Mouse (Mus musculus): ENCODE data around the gene Hoxd9. TPM values are rescaled to one million over a fixed set of nuclear protein-coding genes. Genes with fewer than 3 reads are reported as not detected.
A peak's percentile ranks its signal among the peaks of the same experiment; 100 is the strongest.

Hoxd9 gene
- total RNA-seq, 2 experiments from 2014 or later: 12.6 to 16.1 TPM

DNA sequence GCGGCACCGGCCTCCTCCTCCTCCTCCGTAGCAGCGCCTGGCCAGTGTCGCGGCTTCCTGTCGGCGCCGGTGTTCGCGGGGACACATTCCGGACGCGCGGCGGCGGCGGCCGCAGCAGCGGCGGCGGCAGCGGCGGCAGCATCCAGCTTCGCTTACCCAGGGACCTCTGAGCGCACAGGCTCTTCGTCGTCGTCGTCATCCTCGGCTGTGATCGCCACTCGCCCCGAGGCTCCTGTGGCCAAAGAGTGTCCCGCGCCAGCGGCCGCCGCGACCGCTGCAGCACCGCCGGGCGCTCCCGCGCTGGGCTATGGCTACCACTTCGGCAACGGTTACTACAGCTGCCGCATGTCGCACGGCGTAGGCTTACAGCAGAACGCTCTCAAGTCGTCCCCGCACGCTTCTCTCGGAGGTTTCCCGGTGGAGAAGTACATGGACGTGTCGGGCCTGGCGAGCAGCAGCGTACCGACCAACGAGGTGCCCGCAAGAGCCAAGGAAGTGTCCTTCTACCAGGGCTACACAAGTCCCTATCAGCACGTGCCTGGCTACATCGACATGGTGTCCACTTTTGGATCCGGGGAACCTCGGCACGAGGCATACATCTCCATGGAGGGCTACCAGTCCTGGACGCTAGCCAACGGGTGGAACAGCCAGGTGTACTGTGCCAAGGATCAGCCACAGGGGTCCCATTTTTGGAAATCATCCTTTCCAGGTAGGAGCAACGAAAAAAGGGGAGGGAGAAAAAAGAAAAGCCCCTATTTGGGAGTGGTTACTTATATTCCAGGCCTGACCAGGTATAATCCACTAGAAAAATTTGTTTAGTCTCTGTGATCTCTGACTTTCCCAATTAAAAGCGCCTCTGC, 28.9 kb upstream of the Hoxd9 start:
- no peak for DNase-seq

DNA sequence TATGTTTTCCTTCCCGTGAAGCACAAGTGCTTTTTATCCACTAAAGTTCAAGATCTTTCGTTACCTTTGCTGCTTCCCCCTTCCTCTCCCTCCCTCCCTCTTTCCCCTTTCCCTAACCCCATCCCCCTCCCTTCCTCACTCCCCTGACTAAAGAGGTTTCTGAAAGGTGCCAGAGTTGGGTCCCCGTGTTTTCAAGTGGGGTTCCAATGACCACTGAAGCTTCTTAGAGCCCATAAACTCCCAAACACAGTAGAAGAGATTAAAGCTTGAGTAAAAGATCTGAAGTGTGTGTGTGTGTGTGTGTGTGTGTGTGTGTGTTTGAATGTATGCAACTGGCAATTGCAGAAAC, 28.3 kb upstream of the Hoxd9 start:
- no peak for DNase-seq

DNA sequence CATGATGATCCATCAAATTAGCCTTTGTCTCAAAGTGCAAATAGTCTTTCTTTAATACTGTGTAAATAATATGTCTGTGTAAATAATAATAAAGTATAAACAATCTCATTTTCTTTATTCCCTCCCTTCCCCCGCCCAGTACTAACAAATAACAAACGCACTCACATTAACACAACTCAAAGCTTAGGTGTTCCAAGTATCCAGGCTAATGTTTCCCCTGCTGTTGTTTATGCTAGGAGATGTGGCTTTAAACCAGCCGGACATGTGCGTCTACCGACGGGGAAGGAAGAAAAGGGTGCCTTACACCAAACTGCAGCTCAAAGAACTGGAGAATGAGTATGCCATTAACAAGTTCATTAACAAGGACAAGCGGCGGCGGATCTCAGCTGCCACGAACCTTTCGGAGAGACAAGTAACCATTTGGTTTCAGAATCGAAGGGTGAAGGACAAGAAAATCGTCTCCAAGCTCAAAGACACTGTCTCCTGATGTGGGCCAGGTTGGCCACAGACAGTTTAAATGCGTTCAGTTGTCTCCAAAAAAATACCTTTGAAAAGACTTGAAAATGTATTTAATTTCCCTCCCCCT, 27.8 kb upstream of the Hoxd9 start:
- no peak for DNase-seq

DNA sequence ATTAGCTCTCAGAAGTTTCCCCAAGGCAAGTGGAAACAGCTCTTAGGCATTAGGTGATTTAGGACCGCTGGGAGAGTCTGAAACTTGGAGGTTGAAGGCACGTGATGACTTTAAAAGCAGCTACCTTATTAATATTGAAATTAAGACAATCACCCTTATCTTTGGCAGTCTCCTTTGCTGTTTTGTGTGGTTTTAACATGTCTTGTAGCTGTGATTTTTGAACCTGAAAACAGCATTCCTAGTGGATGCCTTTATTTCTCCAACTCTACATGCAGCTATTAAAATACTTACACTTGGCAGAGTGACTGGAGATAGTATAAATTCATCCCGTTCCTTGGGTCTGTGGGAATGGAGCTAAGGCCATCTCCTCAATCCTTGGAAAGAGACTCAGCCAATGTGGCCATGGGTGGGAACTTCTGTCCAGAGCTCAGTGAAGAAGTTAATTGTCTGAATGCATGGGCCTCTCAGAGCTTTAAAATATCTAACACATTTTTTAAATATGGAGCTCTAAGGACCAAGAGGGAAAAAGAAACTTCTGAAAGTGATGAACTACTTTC, 26.8 kb upstream of the Hoxd9 start:
- no peak for DNase-seq

DNA sequence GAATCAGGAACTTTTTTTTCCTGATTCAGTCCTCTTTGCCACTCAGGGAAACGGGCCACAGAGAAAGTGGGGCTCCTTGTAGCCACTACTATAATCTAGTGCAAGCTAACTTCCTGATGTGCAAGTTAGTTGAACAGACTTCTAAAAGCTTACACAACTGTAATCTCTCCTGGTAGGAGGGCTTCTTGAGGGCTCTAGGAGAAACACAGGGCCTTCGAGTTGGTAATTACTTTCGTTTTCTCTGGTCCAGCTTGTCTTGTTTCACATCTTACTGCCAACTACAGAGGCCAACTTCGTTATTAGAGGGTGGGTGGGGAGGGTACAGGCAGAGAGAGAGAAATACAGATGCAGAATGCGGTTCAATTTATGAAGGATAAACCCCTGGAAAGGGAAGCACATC, 25.7 kb upstream of the Hoxd9 start:
- no peak for DNase-seq

DNA sequence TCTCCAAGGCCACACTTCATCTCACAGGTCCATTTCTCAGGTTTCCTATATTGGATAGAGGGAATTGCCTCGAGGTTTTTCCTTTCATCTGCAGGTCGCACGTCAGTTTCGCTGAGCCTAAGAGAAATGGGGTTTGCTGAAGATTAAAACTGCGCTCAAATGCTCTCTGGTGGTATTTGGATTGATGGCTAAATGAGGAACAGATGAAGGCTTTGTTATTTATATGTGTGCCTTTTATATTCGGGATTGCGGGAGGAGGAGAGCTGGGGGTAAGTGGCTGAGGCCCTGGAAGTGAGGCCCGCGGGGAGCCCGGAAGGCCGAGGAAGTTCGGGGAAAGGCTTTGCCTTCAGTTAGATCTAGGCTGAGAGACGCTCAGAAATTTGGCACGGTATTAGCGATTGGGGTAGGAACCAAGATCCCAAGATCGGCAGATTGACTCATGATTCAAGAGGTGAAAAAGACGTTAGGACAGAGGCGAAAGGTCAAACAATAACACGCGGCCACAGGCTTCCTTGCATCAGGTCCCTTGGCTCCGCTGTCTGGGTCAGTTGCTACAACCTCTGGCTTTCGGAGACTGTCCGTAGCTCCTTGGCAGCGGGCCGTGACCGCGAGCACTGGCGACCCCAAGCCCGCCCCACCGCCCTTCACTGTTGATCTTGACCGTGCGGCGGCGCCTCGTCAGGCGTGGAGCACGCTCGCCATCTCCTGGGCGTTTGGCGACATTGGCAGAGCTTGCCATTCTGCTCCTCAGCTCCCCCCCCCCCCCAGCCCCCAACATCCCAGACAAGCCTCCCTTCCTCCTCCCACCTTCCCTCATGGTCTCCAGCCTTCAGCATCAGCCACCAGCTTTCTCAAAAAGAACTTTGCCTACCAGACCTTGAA, 24.8 kb upstream of the Hoxd9 start:
- peak; percentile 73 for DNase-seq

DNA sequence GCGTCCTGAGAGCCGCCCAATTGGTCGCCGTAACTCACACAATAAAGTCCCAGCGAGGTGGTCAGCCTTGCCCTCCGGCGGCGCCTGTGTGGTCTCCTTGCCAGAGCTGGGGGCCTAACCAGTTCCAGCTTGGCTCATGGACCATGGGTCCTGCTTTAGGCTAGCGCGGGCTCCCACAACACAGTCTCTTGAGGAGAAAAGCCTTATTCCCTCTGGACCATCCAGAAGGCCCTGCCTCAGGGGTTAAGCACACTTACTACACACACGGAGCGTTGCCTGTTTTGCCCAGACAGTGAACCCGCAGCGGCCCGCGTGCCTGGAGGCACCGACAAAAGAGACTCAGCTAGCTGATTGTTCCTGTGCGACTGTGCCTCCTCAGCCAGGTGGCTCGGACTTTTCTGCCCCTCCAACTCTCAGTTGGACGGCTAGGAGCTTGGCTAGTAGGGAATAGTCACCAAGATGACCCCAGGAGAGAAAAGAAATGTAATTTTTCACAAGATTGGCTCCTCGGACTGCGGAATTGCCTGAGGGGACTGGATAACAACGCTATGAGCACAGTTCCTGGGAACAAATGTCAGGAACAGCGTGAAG, 23.6 kb upstream of the Hoxd9 start:
- no peak for DNase-seq

DNA sequence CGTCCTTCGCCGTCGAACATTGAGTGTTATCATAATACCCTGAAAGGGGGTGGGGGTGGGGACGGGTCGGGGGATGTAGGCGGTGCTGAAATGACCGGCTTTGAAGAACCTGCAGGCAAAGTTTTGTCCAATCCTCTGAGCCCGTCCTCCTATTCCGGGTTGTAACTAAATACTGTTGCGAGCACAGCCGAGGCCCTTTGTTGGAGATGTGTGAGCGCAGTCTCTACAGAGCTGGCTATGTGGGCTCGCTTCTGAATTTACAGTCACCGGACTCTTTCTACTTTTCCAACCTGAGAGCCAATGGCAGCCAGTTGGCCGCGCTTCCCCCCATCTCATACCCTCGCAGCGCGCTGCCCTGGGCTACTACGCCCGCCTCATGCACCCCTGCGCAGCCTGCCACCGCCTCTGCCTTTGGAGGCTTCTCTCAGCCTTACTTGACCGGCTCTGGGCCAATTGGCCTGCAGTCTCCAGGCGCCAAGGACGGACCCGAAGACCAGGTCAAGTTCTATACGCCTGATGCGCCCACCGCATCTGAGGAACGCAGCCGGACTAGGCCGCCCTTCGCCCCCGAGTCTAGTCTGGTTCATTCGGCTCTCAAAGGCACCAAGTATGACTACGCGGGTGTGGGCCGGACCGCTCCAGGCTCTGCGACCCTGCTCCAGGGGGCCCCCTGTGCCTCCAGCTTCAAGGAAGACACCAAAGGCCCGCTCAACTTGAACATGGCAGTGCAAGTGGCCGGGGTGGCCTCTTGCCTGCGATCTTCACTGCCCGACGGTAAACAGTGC, 22.5 kb upstream of the Hoxd9 start, which contains the start of gene Hoxd12:
Hoxd12 (plus strand) TSS at position 133 of the 785 bp plus-strand sequence.
- no peak for DNase-seq

DNA sequence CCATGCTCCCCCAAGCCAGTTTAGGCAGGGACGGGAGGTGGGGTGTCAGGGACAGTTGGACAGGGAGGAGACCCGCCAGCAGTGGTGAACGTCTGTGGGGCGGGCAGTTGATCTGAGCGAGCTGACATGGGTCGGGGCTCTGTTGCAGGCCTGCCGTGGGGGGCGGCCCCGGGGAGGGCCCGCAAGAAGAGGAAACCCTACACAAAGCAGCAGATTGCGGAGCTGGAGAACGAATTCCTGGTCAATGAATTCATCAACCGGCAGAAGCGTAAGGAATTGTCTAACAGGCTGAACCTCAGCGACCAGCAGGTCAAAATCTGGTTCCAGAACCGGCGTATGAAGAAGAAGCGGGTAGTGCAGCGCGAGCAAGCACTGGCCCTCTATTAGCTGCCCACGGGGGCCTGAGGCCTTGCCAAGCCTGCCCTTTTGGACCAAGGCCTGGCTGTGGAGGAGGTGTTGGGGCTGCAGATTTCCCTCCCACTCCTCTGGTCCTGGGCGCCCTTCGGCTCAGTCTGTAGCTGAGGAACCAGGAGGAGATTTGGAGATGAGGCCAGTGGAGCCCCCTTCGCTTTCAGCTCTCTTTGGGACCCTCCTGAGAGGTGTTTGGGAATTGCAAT, 21.8 kb upstream of the Hoxd9 start:
- peak; percentile 9 for DNase-seq

DNA sequence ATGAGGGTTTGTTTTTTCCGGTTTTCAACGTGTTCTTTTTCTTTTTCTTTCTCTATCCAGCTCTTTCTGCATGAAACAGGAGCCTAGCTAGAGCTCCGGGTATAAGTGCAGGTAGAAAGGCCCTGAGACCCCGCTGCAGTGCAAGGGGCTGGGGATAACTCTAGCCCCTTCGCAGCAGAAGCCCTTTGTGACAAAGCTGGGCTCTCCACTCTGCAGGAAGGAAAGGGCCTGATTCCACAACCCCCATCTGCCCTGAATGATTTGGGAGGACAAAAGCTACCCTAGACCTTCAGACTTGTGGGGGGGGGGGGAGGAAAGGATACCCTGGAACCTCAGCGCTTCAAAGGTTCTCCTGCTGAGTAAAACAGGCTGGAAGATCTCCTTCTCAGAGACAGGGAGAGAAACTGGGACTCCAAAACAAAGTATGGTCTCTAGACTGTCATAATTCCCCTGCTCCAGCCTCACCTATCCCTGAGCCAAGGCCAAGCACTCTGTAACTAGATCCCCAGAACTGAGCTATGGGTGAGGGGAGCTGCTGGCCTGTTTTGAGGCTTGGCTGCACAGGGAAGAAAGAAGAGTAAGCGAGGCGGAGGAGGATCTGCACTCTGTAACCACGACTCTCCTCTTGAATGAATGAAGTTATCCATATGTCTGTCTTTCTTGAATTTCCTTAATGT, 21.0 kb upstream of the Hoxd9 start:
- DNase-seq: peak; percentile 1

DNA sequence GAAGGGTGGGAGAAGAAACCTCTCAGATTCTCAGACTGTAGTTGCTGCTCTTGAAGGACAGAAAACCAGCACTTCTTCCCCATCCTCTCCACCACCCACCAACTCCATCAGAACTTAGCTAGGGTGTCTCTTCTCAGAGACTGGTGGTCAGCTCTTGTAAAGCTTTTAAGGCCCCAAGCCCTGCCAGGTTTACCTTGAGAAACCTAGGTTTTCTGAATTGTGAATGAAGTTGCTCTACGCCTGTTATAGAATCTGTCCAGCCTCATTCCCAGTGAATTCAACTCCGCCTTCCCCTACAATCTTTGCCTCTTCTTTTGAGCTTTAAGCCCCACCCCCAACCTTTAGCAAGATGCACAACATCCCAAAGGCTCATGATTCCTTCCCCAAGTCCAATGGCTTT, 20.4 kb upstream of the Hoxd9 start:
- peak; percentile 1 for DNase-seq

DNA sequence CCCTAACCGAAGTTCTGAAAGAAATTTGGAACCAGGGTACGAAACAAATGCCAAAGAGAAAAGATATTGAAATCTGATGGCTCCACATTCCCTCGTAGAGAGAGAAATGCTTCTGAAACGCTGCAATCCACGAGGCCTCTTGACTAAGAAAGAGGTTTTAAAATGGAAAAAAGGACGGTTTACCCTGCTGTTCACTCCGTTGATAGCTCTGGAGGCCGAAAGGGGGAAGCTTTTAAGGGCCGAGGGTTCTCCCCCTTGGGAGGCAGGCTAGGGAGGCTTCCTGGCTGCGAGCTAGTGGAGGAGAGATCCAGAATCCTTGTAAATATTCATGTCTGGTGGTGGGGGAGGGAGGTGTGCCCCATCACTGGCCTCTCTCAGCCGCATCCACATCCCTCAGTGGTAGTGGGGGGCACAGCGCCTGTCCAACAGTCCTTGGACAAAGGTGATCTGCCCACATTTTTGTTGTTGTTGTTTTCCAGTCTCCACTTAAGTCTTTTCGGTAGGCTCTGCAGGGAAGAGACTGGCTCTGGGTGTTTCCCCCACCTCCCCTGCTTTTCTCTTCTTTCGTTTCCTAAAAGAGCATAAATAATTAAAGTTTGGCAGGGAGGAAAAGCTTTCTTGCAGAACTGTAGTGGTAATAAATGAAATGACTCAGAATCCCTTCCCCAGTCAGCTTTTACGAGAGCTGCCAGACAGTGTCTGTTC, 18.5 kb upstream of the Hoxd9 start, which contains the start of gene Hoxd11:
Hoxd11 (plus strand) TSS at position 667 of the 705 bp plus-strand sequence.
- DNase-seq: no peak

DNA sequence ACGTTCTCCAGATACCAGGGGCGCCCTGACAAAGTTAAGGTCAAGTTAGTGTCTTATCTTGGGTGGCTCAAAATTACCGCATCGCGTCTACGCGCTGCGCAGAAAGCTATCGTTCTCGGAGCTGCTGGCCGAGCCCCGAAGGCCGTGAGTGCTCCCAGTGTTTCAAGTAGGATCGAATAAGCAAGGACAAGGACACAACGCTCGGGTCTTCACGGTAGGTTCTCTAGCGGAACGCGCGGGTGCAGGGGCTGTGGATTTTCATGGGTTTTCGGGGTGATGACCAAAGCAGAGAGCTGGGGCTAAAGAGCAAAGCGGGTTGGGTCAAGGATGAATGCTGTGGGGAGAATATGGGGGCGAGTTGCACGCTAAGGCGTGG, 17.9 kb upstream of the Hoxd9 start:
- DNase-seq: no peak

DNA sequence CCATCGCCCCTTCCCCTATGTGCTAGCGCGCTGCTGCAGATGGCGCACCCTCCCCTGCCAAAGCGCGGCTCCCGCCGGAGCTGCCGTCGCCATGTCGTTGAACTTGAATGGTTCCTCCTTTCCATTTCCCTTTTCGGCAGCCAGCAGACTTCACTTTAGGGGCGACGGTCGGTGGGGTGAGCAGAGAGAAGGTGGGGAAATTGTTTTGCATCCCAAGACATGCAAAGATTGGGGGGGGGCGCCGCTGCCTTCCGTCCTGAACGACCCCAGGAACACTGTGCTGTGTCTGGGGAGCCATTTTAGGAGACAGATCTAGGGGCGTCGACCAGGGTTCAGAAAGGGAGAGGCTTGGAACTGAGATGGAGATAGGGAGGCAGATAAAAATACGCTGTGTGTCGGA, 17.5 kb upstream of the Hoxd9 start:
- no peak for DNase-seq

DNA sequence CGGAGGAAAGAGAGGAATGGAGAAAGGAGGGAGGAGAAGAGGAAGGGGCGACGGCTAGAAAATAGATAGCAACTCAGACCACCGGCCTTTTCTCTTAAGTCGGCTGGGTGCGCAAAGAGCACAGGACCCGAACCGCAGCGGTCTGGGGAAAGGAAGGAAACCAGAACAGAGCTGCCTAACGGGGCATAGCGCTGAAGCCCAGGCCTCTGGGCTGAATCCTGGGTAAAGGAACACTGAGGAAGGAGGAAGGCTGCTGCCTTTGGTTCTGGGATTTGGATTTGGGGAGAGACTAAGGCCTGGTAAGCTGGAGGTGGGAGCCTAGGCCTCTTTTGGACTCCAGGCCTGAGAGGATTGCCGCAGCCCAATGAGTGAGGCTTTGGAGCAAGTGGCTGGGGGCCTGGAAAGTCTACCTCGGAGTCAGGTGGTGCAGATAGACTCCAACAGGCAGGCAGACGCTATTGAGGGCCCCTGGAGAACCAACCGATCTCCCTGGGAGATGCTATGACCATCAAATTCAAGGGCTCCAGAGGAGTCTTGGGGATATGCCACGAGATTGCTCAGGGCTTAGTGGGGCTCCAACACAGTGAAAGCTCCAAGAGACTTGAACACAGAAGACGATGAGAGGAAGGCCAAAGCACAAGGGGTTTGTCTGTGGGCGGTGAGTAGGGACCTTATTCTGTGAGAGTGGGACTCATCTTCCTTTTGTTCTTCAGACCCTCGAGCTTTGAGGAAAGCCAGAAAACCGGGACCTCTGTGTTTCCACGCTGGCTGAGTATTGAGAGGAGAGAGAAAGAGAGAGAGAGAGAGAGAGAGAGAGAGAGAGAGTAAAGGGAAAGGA, 16.7 kb upstream of the Hoxd9 start:
- no peak for DNase-seq

DNA sequence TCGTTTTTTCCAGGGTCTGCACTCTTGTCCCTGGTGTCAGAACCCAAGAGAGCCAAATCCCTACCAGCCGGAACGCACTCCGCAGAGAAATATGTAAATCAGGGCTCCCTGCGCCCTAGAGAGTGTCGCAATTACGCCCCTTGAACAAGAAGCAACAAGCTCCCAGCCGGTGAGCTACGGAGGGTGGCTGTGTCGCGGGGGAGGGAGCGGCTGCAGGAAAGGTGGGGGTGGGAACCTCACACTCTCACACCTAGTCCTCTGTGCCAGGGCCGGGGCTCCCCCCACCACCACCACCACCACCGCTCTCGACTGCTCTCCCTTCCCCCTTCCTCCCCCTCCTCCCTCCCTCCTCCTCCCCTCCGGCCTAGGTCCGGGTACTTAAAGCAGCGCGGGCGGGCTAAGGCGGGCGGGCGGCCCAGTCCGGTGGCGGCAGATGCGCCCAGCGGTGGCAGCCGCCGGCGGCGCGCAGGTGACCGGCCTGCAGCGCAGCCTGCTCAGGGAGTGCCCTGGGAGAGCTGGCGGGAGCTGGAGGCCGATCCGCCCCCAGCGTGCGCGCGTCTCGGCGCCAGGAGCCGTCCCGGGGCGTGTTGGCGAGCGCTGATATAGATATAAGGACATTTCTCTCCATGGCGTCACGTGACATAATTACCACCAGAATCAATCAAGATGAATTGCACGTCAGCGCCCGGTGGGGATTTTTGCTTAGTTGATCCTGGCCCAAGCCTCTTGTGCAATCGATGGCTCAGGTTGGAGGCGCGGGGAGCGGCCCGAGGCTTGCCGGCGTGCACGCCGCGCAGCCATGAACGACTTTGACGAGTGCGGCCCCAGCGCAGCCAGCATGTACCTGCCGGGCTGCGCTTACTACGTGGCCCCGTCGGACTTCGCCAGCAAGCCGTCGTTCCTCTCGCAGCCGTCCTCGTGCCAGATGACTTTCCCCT, 15.7 kb upstream of the Hoxd9 start:
- DNase-seq: no peak

DNA sequence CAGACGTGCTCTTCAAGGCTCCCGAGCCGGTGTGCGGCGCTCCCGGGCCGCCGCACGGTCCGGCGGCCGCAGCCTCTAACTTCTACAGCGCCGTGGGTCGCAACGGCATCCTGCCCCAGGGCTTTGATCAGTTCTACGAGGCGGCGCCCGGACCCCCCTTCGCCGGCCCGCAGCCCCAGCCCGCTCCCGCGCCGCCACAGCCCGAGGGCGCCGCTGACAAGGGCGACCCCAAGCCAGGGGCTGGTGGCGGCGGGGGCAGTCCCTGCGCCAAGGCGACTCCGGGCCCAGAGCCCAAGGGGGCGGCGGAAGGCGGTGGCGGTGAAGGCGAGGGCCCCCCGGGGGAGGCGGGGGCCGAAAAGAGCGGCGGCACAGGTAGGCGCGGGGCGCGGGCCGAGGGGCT, 14.7 kb upstream of the Hoxd9 start:
- DNase-seq: no peak

All from gastrocnemius, postnatal 10 days (tissue).